Mouse (Mus musculus): ENCODE data around the gene Rin2. TPM values are rescaled to one million over a fixed set of nuclear protein-coding genes. Genes with fewer than 3 reads are reported as not detected.

Gene Rin2
- polyA plus RNA-seq, 1 experiment, result 12.3 TPM

GRCm38 (mm10) chr2:145859442-145859931 is 184.5 kb downstream of the Rin2 start:
- H3K27ac ChIP-seq (replicated peaks; ENCODE audit: low read depth, low read length), result peak overlapping the region; percentile 88
- H3K4me3 ChIP-seq (ENCODE audit: insufficient read depth, low read depth, low read length), result peak overlapping the region; percentile 68
- peaks cover 20% of the 10 kb centered on the region for H3K4me1 ChIP-seq (ENCODE audit: control insufficient read depth, insufficient read depth, insufficient read length, low read length)

- Histone ChIP-seq H3K27ac (replicated peaks; ENCODE audit: low read depth, low read length) (peak overlapping the region; percentile 88), H3K4me1 (ENCODE audit: control insufficient read depth, insufficient read depth, insufficient read length, low read length) (peaks cover 20% of the 10 kb centered on the region), H3K4me3 (ENCODE audit: insufficient read depth, low read depth, low read length) (peak overlapping the region; percentile 68)
These were observed 185.2 kb downstream of the Rin2 start for GRCm38 (mm10) chr2:145859932-145860801.

DNA sequence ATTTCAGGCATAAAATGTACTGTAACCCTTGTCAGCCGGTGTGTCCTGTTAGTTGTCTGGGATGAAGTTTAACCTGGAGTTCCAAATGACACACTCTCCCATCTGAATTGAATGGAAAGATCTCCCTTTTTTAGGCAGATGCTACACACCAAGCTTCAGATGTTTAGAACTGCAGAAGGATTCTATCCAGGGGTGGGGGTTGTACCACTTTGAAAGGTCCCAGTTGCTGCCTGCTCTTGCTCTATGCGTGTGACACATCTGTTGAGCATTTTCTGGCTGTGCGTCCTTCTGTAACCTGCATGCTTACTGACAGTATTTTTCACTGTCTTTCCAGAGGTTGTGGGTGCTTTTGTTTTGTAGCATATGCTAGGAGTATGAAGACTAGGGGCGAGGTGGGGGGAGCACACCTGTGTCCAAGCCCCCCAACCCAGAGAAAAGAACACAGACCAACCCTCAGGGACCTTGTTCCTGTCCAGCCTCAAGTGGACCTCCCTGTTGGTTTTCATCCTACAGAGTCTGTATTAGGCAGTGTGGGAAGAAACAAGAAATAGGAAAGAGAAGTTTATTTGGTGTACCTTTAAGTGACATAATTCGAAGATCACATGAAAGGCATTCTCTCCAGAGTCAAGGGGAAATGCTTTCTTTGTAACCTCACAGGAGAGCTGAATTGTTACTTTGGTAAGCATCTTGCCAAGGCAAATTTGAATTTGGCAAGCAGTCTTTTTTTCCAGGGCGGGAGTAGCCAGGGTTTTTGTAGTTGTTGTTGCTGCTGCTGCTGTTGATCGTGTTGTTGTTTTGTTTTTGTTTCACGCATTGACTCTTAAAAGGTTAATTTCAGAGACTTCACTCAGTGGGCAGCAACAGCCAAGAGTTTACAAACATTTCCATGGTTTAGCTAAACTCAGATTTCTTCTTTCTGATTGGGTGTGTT is 186.4 kb downstream of the Rin2 start:
- H3K4me3 ChIP-seq (ENCODE audit: insufficient read depth, low read depth, low read length), result peak overlapping the region; percentile 68
- peaks cover 23% of the 10 kb centered on the region for H3K4me1 ChIP-seq (ENCODE audit: control insufficient read depth, insufficient read depth, insufficient read length, low read length)
- peak overlapping the region; percentile 88 for H3K27ac ChIP-seq (replicated peaks; ENCODE audit: low read depth, low read length)

- H3K27ac ChIP-seq (replicated peaks; ENCODE audit: low read depth, low read length), result peak overlapping the region; percentile 88
- peak overlapping the region; percentile 68 for H3K4me3 ChIP-seq (ENCODE audit: insufficient read depth, low read depth, low read length)
- H3K4me1 ChIP-seq (ENCODE audit: control insufficient read depth, insufficient read depth, insufficient read length, low read length), result peaks cover 26% of the 10 kb centered on the region
These were observed 187.3 kb downstream of the Rin2 start for GRCm38 (mm10) chr2:145862206-145862817.

- Histone ChIP-seq H3K4me1 (ENCODE audit: control insufficient read depth, insufficient read depth, insufficient read length, low read length) (peaks cover 14% of the 10 kb centered on the region), H3K4me3 (ENCODE audit: insufficient read depth, low read depth, low read length) (no peak overlapping the region), H3K27ac (replicated peaks; ENCODE audit: low read depth, low read length) (no peak overlapping the region)
These were observed 190.3 kb downstream of the Rin2 start for GRCm38 (mm10) chr2:145865344-145865743.

DNA sequence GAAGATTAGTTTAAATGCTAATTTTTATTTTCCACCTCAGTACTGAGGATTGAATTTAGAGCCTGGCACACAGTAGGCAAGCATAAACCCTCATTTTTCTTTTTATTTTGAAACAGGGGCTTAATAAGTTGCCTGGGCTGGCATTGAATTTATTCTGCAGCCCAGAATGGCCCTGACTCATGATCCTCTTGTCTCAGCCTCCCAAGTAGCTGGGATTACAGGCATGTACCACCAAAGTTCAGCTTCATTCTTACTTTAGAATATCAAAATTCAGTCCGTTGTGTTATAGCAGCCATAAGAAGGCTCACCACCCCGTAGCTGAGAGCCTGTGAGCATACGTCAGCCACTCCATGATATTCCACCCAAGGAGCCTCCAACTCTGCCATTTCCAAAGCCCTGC is 191.2 kb downstream of the Rin2 start:
- Histone ChIP-seq H3K4me3 (ENCODE audit: insufficient read depth, low read depth, low read length) (no peak overlapping the region), H3K27ac (replicated peaks; ENCODE audit: low read depth, low read length) (no peak overlapping the region), H3K4me1 (ENCODE audit: control insufficient read depth, insufficient read depth, insufficient read length, low read length) (peaks cover 14% of the 10 kb centered on the region)

GRCm38 (mm10) chr2:145866695-145867449 is 191.9 kb downstream of the Rin2 start:
- H3K4me3 ChIP-seq (ENCODE audit: insufficient read depth, low read depth, low read length), result no peak overlapping the region
- H3K27ac ChIP-seq (replicated peaks; ENCODE audit: low read depth, low read length), result no peak overlapping the region
- H3K4me1 ChIP-seq (ENCODE audit: control insufficient read depth, insufficient read depth, insufficient read length, low read length), result peaks cover 18% of the 10 kb centered on the region

DNA sequence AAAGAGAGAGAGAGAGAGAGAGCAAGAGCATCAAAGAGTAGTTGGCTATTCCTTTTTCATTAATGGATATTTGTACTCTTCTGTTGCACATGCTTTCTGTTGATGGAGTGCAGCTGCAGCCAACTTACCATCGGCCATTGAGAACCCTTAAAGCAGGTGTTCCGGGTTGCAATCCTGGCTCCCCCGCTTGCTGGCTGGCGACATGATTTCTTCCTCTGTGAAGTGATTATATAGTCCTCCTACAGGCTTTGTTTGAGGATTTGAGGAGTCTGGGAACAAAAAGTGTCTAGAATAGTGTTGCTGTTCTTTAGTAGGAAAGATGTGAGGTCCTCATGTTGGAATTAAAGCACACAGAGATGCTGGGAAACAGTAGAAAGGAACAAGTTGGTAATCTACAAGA is 196.3 kb downstream of the Rin2 start:
- Histone ChIP-seq H3K27ac (replicated peaks; ENCODE audit: low read depth, low read length) (no peak overlapping the region), H3K4me1 (ENCODE audit: control insufficient read depth, insufficient read depth, insufficient read length, low read length) (peaks cover 17% of the 10 kb centered on the region), H3K4me3 (ENCODE audit: insufficient read depth, low read depth, low read length) (no peak overlapping the region)

DNA sequence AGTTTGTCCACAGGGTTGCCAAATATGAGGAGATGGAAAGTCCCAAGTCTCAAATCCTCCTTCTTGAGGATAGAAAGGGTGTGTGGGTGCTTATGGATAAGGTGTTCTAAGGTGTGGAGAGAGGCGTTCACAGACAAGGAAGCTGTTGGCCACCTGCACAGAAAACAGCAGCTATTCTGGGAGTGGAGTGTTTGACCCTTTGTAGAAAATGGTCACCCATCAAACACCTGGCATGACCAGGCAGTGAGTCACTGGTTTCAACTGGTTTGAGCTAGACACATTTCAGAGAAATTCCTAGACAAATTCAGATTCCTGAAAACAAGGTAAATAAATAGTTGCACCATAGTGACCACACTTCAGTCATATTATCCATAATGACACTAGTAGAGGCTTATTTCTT is 197.1 kb downstream of the Rin2 start:
- Histone ChIP-seq H3K4me3 (ENCODE audit: insufficient read depth, low read depth, low read length) (no peak overlapping the region), H3K27ac (replicated peaks; ENCODE audit: low read depth, low read length) (no peak overlapping the region)

GRCm38 (mm10) chr2:145873953-145874352 is 198.9 kb downstream of the Rin2 start:
- H3K4me3 ChIP-seq (ENCODE audit: insufficient read depth, low read depth, low read length), result no peak overlapping the region
- H3K27ac ChIP-seq (replicated peaks; ENCODE audit: low read depth, low read length), result no peak overlapping the region
- peaks cover 12% of the 10 kb centered on the region for H3K4me1 ChIP-seq (ENCODE audit: control insufficient read depth, insufficient read depth, insufficient read length, low read length)

More for the DNA sequence above, 197.1 kb downstream of the Rin2 start:
- peaks cover 12% of the 10 kb centered on the region for H3K4me1 ChIP-seq (ENCODE audit: control insufficient read depth, insufficient read depth, insufficient read length, low read length)

DNA sequence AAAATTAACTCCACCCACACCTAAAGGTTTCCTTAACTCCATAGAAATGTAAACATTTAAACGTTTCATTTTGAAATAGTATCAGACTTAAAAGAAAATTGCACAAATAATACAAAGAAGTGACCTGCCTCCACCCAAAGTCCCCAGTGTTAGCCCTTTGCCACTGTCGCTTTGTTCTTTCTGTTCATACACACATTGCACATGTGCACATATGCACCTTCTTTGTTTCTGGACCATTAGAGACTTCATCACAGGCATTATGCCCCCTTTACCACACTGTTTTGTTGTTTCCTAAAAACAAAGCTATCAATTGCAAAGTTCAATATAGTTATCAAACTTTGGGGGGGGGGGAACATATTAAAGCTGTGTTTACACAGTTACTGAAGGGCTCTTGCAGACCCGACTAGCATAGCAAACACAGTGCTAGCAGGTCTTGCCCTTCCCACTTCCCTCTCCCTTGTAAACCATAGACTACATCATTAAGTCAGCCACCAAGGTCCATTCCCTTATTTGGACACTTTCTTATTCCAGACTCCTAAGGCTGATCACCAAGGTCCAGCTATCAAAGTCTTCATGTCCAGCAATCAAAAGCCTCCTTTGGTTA is 200.0 kb downstream of the Rin2 start:
- H3K4me1 ChIP-seq (ENCODE audit: control insufficient read depth, insufficient read depth, insufficient read length, low read length), result peaks cover 12% of the 10 kb centered on the region
- no peak overlapping the region for H3K27ac ChIP-seq (replicated peaks; ENCODE audit: low read depth, low read length)
- H3K4me3 ChIP-seq (ENCODE audit: insufficient read depth, low read depth, low read length), result no peak overlapping the region

GRCm38 (mm10) chr2:145877191-145877590 is 202.2 kb downstream of the Rin2 start:
- Histone ChIP-seq H3K4me1 (ENCODE audit: control insufficient read depth, insufficient read depth, insufficient read length, low read length) (peaks cover 19% of the 10 kb centered on the region), H3K27ac (replicated peaks; ENCODE audit: low read depth, low read length) (no peak overlapping the region), H3K4me3 (ENCODE audit: insufficient read depth, low read depth, low read length) (no peak overlapping the region)

- Histone ChIP-seq H3K4me3 (ENCODE audit: insufficient read depth, low read depth, low read length) (no peak overlapping the region), H3K27ac (replicated peaks; ENCODE audit: low read depth, low read length) (peak overlapping the region; percentile 64), H3K4me1 (ENCODE audit: control insufficient read depth, insufficient read depth, insufficient read length, low read length) (peaks cover 38% of the 10 kb centered on the region)
These were observed 206.1 kb downstream of the Rin2 start for GRCm38 (mm10) chr2:145880887-145881747.
